Mouse (Mus musculus): ENCODE measurements around the gene Cbs. TPM values are rescaled to one million over a fixed set of nuclear protein-coding genes. Genes with fewer than 3 reads are reported as not detected.

Cbs gene
- polyA plus RNA-seq, 1 experiment from 2014 or later = 9.8 TPM

GRCm38 (mm10) chr17:31576394-31577175, 60.5 kb downstream of the Cbs start:
- no peaks in the 10 kb centered on the region for H3K27me3 ChIP-seq
- 79% methylated on average over 10 of the region's 10 CpGs for WGBS
- no peaks in the 10 kb centered on the region for H3K9me3 ChIP-seq
- ATAC-seq (replicated peaks) = no peak
- H3K9ac ChIP-seq (replicated peaks) = no peak overlapping the region
- no peak overlapping the region for H3K4me3 ChIP-seq
- H3K4me2 ChIP-seq (replicated peaks) = no peak overlapping the region
- peaks cover 25% of the 10 kb centered on the region for H3K4me1 ChIP-seq
- H3K36me3 ChIP-seq = no peaks in the 10 kb centered on the region
- H3K27ac ChIP-seq (replicated peaks) = no peak overlapping the region

- H3K27ac ChIP-seq (replicated peaks) = no peak overlapping the region
- H3K4me2 ChIP-seq (replicated peaks) = no peak overlapping the region
- no peak for ATAC-seq (replicated peaks)
Observed at GRCm38 (mm10) chr17:31574662-31575061, 62.4 kb downstream of the Cbs start.

GRCm38 (mm10) chr17:31571689-31572088, 65.3 kb downstream of the Cbs start:
- 84% methylated on average over 5 of the region's 5 CpGs for WGBS
- ATAC-seq (replicated peaks) = no peak
- no peaks in the 10 kb centered on the region for H3K36me3 ChIP-seq

More at GRCm38 (mm10) chr17:31574662-31575061, 62.4 kb downstream of the Cbs start:
- Histone ChIP-seq H3K27me3 (no peaks in the 10 kb centered on the region), H3K9ac (replicated peaks) (no peak overlapping the region), H3K4me3 (no peak overlapping the region), H3K9me3 (no peaks in the 10 kb centered on the region), H3K4me1 (peaks cover 11% of the 10 kb centered on the region), H3K36me3 (no peaks in the 10 kb centered on the region)
- WGBS = 78% methylated on average over 7 of the region's 7 CpGs

GRCm38 (mm10) chr17:31570321-31570925, 66.6 kb downstream of the Cbs start:
- no peaks in the 10 kb centered on the region for H3K9me3 ChIP-seq
- no peak overlapping the region for H3K4me2 ChIP-seq (replicated peaks)
- no peaks in the 10 kb centered on the region for H3K36me3 ChIP-seq
- H3K27me3 ChIP-seq = no peaks in the 10 kb centered on the region
- no peak overlapping the region for H3K27ac ChIP-seq (replicated peaks)
- ATAC-seq (replicated peaks) = no peak
- H3K9ac ChIP-seq (replicated peaks) = no peak overlapping the region
- no peak overlapping the region for H3K4me3 ChIP-seq
- H3K4me1 ChIP-seq = peaks cover 48% of the 10 kb centered on the region
- 89% methylated on average over 9 of the region's 9 CpGs for WGBS

More at GRCm38 (mm10) chr17:31571689-31572088, 65.3 kb downstream of the Cbs start:
- Histone ChIP-seq H3K4me3 (no peak overlapping the region), H3K9ac (replicated peaks) (no peak overlapping the region), H3K9me3 (no peaks in the 10 kb centered on the region), H3K4me1 (peaks cover 37% of the 10 kb centered on the region), H3K4me2 (replicated peaks) (no peak overlapping the region), H3K27me3 (no peaks in the 10 kb centered on the region), H3K27ac (replicated peaks) (no peak overlapping the region)

DNA sequence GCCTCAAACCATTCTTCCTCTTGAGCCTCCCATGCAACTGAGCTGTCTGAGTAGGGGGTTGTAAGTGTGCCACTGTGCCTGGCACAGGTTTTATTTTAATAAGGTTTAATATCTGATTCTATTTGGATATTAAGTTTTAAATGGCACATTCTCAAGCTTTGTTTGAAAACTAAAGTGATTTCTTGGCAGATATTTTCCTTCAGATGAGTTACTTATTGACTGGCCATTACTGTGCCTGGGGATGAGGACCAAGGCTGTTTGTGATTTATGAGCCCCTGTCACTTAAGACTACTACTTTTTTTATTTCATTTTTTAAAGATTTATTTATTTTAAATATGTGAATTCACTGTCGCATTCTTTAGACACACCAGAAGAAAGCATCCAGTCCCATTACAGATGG, 67.3 kb downstream of the Cbs start:
- Histone ChIP-seq H3K9ac (replicated peaks) (no peak overlapping the region), H3K27me3 (no peaks in the 10 kb centered on the region), H3K36me3 (no peaks in the 10 kb centered on the region), H3K4me3 (no peak overlapping the region), H3K9me3 (no peaks in the 10 kb centered on the region), H3K27ac (replicated peaks) (no peak overlapping the region), H3K4me1 (peaks cover 48% of the 10 kb centered on the region), H3K4me2 (replicated peaks) (no peak overlapping the region)
- ATAC-seq (replicated peaks) = no peak
- WGBS = 100% methylated on average over 1 of the region's 1 CpGs

- WGBS = 58% methylated on average over 6 of the region's 6 CpGs
- ATAC-seq (replicated peaks) = no peak
- H3K4me3 ChIP-seq = peak overlapping the region; percentile 78
- peak overlapping the region; percentile 99 for H3K27ac ChIP-seq (replicated peaks)
- H3K27me3 ChIP-seq = no peaks in the 10 kb centered on the region
- H3K9ac ChIP-seq (replicated peaks) = peak overlapping the region; percentile 89
- peak overlapping the region; percentile 84 for H3K4me2 ChIP-seq (replicated peaks)
- peaks cover 51% of the 10 kb centered on the region for H3K4me1 ChIP-seq
- H3K36me3 ChIP-seq = no peaks in the 10 kb centered on the region
- H3K9me3 ChIP-seq = no peaks in the 10 kb centered on the region
Observed at GRCm38 (mm10) chr17:31566276-31566675, 70.8 kb downstream of the Cbs start.

GRCm38 (mm10) chr17:31565141-31566056, 71.6 kb downstream of the Cbs start:
- H3K4me2 ChIP-seq (replicated peaks) = peak overlapping the region; percentile 84
- peak overlapping the region; percentile 78 for H3K4me3 ChIP-seq
- peaks cover 51% of the 10 kb centered on the region for H3K4me1 ChIP-seq
- peak; percentile 60 for ATAC-seq (replicated peaks)
- no peaks in the 10 kb centered on the region for H3K9me3 ChIP-seq
- WGBS = under 1% methylated on average over 72 of the region's 88 CpGs
- peak overlapping the region; percentile 89 for H3K9ac ChIP-seq (replicated peaks)
- H3K27ac ChIP-seq (replicated peaks) = peak overlapping the region; percentile 99
- no peaks in the 10 kb centered on the region for H3K27me3 ChIP-seq
- no peaks in the 10 kb centered on the region for H3K36me3 ChIP-seq

DNA sequence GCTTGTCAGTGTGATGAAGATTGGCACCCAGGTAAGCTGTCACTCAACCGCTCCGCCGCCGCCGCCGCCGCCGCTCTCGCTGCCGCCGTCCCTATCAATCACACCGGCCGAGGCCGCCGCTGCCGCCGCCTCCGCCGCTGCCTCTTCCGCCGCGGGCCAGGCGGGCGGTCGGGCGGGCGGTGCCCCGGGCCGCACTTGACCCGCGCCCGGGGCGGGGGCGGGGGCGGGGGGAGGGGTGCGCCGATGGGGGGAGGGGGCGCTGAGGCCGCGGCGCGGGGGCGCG, 72.2 kb downstream of the Cbs start:
- Histone ChIP-seq H3K9me3 (no peaks in the 10 kb centered on the region), H3K4me2 (replicated peaks) (peak overlapping the region; percentile 84), H3K36me3 (no peaks in the 10 kb centered on the region), H3K27ac (replicated peaks) (peak overlapping the region; percentile 99), H3K9ac (replicated peaks) (peak overlapping the region; percentile 89), H3K27me3 (no peaks in the 10 kb centered on the region), H3K4me3 (peak overlapping the region; percentile 78), H3K4me1 (peaks cover 47% of the 10 kb centered on the region)
- no peak for ATAC-seq (replicated peaks)
- under 1% methylated on average over 26 of the region's 44 CpGs for WGBS

GRCm38 (mm10) chr17:31564015-31564857, 72.8 kb downstream of the Cbs start, which contains the start of gene Pknox1:
Gene Pknox1 (plus strand): TSS chr17:31564734.
- Histone ChIP-seq H3K4me3 (peak within 1 kb of the TSS; percentile 78), H3K4me2 (replicated peaks) (peak within 1 kb of the TSS; percentile 84), H3K36me3 (no peaks in the 10 kb centered on the region), H3K9me3 (no peaks in the 10 kb centered on the region), H3K9ac (replicated peaks) (peak within 1 kb of the TSS; percentile 89), H3K27me3 (no peaks in the 10 kb centered on the region), H3K27ac (replicated peaks) (peak within 1 kb of the TSS; percentile 99), H3K4me1 (peaks cover 41% of the 10 kb centered on the region)
- ATAC-seq (replicated peaks) = peak; percentile 97
- under 1% methylated on average over 38 of the region's 72 CpGs for WGBS

- 0 out of 2 replicates have a peak, but pooled peaks have one; percentile 4 for ATAC-seq (replicated peaks)
- 20% methylated on average over 12 of the region's 12 CpGs for WGBS
- Histone ChIP-seq H3K27me3 (no peaks in the 10 kb centered on the region), H3K36me3 (no peaks in the 10 kb centered on the region), H3K4me1 (peaks cover 35% of the 10 kb centered on the region), H3K4me2 (replicated peaks) (peak overlapping the region; percentile 48), H3K27ac (replicated peaks) (peak overlapping the region; percentile 92), H3K9me3 (no peaks in the 10 kb centered on the region), H3K4me3 (peak overlapping the region; percentile 78), H3K9ac (replicated peaks) (peak overlapping the region; percentile 56)
Observed at GRCm38 (mm10) chr17:31563632-31564014, 73.4 kb downstream of the Cbs start.

- no peak overlapping the region for H3K4me2 ChIP-seq (replicated peaks)
- no peak overlapping the region for H3K9ac ChIP-seq (replicated peaks)
- H3K36me3 ChIP-seq = no peaks in the 10 kb centered on the region
- no peak overlapping the region for H3K27ac ChIP-seq (replicated peaks)
- H3K4me1 ChIP-seq = peaks cover 21% of the 10 kb centered on the region
- 90% methylated on average over 11 of the region's 11 CpGs for WGBS
- no peak for ATAC-seq (replicated peaks)
- H3K9me3 ChIP-seq = no peaks in the 10 kb centered on the region
- no peaks in the 10 kb centered on the region for H3K27me3 ChIP-seq
- no peak overlapping the region for H3K4me3 ChIP-seq
Observed at GRCm38 (mm10) chr17:31559021-31559789, 77.8 kb downstream of the Cbs start.

Data from forebrain, embryonic 15.5 days (tissue).